Mouse (Mus musculus) liver (tissue): ENCODE data around the gene Kif26b.
A peak's percentile ranks its signal among the peaks of the same experiment; 100 is the strongest.

Source experiments
- DNase-seq: peaks from one replicate; pipeline ENCODE4 v3.0.0-alpha.2; 2020; ENCODE audit warnings: mixed read lengths

The Kif26b gene

DNA sequence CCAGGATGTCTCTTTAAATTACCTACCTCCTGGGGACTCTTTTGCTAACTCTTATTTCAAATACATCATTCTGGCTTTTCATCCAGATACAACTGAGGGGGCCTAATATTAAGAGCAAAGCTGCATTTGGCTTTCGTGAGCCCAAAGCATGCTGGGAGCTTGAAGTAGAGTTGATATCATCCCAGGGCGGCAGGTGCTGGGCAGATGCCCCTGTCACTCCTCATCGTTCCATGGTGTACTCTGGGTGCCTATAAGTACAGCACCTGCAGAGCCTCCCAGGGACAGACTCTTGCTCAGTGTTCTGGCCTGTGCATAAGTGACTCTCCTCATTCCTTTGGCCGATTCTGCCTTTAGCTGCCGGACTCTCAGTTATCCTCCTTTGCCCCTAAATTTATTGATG lies 13.5 kb downstream of the Kif26b start:
- no peak for DNase-seq

DNA sequence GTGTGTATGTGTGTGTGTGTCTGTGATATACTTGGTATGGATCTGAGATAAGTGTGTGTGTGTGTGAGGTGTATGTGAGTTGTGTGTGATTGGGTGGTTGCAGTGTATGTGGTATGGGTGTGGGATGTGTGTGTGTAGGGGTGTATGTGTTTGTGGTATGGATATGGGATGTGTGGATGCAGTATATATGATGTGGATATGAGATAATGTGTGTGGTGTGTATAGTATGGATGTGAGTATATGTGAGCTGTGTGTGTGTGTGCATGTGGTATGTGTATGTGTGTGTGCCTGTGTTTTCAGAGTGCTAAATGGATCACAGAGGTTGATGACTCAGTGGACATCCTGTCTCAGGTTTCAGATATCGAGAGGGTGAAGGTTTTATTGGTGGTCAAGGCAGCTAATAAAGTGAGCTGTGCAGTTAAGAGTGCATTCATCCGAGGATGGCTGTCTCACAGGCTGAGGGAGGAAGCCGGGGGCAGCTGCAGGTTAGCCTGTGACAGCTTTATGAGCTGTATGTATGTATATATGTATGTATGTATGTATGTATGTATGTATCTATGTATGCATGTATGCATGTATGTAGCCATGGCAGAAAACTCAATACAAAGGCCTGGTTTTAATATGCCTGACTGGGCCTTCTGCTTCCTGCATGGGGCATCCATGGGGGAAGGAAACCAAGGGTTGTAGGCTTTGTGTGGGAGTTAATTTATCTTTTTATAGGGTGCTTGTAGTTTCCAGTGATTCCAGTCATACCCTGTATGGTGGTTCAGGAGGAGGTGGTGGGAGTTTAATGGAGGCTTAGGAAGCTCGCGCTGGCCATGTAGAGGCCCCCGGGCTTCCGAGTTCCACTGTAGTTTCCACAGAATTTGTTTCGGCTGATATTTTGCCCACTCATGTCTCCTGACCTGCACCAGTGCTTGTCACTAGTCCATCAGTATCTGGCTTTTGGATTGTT lies 14.3 kb downstream of the Kif26b start:
- DNase-seq = no peak

DNA sequence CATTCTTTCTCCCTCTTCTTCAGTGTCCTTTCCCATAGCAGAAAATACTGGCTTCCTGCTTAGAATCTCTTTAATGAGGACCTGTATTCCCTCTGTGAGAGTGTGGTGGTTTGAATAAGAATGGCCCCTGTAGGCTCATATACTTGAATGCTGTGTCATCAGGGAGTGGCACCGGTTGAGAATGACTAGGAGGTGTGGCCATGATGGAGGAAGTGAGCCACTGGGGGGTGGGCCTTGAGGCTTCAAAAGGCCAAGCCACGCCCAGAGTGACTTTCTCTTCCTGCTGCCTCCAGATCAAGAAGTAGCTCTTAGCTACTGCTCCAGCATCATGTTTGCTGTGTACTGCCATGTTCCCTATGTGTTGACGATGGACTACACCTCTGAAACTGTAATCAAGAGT lies 15.7 kb downstream of the Kif26b start:
- DNase-seq = peak; percentile 6

DNA sequence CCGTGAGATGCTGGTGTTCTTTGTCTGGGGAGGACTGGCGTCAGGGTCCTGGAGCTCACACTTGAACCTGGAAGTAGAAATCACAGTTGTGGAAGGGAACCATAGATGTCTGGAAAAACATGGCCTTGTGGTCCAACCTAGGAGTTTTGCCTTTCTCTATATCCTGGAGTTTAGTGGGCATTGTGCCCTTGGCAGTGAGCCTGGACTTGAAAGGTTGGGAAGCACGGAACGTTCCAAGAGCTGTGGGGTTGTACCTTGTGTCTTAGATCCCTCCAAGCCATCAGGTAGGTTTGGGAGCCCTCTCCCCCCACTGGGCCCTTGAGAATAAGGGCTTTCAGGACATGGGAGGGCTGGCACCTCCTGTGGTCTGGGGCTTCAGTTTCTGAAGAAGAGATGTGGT lies 20.7 kb downstream of the Kif26b start:
- no peak for DNase-seq

DNA sequence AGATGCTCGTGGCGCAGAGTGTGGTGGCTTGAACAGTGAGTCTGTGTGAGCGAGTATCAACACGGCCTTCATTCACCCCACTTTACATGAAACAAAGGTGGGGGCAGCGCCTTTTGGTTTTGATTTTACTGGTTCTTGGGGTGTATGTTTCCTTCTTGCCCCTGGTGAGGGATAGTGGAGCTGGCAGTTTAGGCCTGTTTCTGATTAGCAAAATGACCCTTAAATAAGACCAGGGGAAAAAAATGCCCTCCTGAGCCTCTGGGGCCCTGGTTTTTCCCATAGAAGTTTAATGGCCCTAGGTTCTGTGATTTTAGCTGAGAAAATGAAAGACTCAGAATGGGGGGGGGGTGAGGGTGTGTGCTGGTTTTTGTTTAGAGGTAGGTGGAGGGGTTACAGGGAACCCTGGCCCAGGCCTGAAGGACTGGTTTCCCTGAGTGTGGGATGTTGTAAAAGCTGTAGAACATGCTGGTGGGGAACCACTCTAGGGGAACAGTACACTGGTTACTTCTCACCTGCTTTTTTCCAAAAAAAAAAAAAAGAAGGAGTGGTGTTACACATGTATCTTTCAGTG lies 21.6 kb downstream of the Kif26b start:
- no peak for DNase-seq

DNA sequence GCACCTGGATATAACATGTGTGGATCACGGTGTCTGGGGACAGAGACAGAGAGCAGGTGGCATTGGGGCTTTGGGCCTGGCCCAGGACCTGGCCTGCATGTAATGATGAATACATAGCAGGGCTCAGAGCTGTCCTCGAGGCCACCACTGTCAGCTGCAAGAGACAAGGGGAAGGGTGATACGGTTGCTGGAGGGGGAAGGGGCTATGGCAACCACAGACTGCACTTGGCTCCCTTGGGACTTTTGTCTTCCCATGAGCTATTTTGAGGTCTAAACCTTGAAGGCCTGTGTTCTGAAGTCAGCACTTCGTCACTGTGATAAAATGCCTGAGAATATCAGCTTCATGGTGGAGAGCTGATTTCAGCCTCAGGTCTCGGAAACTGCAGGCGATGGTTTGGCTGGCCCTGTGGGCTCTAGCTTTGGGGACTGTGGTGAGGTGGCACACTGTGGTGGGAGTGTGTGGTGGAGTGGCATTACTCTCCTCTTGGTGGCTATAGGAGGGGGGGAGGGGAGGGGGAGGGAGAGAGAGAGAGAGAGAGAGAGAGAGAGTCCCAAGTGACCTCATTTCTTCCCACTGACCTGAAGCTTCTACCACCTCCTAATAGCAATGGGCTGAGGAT lies 23.5 kb downstream of the Kif26b start:
- DNase-seq = no peak

DNA sequence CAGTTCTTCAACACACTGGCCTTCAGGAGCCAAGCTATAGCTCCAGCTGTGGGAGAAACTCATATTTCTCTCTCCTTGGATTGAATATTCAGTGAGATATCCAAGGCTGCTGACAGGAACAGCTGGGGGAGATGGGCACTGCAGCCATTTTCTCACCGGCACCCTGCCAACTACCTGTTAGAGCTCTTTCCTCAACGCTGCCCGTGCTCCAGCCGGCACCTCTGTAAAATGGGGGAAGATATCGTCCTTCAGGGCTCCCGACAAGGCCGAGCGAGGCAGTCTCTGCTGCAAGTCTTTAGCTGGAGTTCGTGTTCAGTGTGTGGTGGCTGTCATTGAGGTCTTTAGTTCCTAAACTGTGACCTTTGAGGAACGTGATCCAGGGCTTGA lies 24.0 kb downstream of the Kif26b start:
- DNase-seq = no peak

DNA sequence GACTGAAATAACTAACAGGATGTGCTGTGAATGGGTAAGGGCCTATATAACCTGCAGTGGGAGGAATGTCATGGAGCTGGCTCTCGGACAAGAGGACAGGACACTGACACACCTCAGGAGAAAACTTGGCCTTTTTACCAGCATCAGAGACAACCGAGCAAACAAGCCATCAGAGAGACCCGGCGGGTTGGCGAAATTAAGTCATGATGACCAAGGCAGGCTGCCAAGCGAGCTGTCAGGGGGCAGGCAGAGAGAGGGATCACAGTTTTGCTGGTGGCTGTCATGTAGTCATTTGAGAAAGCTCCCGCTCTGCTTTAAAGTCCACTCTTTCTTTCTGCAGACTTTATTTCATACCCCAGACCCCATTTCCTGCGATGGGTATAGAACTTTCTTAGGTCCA lies 27.3 kb downstream of the Kif26b start:
- DNase-seq = no peak

DNA sequence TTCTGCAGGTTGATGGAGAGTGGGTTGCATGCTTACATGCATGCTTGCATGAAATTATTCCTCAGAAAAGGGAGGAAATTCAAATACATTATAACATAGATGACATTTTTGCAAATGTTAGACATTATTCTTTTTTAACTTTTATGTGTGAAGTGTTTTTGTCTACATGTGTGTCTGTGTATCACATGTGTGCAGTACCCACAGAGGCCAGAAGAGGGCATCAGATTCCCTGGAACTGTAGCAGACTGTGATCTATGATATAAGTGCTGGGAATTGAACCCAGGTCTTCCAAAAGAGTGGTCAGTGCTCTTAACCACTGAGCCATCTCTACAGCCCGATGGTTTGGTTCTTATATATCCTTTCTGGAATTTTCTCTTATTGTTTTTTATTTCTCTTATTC lies 31.1 kb downstream of the Kif26b start:
- no peak for DNase-seq

DNA sequence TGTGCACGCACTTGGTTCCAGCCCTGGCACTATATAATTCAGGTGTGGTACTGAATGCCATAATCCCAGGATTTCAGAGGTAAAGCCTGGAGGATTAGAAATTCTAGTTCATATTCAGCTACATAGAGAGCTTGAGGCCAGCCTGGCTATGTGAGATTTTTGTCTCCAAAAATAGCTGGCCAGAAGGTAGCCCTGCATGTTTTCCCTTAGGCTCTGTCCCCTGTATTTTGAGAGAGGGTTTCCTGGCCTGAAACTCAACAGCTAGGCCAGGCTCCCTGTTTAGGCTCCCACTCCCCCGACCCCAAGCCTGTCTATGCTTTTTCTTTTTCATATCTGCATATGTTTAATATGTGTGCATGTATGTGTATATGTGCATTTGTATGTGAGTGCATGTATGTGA lies 34.9 kb downstream of the Kif26b start:
- no peak for DNase-seq

DNA sequence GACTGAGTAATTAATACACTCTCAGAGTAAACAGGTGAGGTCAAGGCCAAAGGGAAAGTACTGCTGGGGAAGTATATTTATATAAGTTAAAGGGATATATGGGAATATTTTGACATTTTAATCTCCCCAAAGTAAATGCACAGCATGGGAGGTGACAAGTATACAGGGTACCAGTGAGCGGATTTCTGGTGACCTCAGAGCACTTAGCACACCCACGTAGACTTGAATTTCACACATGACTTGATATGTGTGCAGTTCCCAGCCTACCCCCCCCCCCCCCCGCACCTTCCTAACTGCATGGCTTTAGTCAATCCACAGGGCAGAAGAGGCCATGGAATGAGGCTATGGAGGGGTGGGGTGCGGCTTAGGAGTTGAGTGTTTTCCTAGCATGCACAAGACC lies 35.9 kb downstream of the Kif26b start:
- no peak for DNase-seq

DNA sequence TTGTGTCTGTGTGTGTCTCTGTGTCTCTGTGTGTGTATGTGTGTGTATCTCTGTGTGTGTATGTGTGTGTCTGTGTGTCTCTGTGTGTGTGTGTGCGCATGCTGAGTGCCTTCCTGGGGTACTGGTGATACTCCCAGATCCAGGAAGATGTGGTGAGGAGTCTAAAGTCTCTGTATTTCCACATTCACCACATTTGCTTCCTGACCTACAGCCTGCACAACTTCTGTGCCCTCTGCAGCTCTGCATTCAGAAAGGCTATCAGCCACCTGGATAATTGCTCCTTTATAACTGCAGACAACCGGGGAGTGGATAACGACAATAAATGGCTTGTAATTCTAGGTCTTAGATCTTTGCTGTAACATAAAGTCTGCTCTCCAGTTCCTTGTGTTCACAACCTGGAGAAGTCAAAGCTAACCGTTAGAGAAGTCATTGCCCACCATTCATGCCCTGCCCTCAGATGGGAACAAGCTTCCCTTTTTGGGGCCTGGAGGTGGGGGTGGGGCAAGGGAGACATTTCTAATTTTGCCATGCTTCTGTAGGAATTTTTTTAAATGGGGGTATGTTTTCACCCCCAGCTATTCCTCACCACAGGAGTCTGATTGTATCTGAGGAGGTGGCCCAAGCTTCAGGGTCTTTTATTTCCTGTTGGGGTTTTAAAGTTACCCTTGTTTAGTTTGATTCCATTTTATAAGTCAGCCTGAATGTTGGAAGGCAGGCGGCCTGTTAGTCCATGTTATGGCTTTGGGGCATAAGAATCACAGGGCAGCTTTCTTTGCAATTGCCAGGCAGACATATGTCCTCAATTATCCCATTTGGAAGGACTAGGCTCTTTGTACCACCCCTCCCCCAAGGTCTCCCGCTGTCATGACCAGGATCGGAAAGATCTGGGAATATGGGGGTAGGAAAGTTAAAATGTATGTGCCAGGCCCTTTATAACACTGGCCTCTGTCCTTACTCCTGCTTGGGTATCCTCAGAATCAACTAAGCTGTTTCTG lies 39.9 kb downstream of the Kif26b start:
- no peak for DNase-seq

DNA sequence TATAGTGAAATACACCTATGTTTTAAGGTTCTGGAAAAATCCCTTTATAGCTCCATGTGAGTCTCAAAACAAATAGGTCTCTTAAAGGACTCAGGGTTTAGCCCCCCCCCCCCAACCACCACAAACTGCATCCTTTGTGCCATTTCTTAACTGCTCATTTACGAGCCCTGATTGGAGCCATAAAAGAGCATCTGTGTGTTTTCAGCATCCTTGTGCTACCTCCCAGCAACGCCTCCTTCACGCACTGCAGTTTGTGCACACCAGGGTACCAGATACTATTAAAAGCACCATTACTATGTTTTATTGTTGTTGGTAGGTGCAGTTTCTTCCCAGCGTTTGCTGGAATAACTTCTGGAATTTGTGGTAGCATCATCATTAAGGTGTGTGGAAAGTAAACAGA lies 42.1 kb downstream of the Kif26b start:
- DNase-seq = no peak

DNA sequence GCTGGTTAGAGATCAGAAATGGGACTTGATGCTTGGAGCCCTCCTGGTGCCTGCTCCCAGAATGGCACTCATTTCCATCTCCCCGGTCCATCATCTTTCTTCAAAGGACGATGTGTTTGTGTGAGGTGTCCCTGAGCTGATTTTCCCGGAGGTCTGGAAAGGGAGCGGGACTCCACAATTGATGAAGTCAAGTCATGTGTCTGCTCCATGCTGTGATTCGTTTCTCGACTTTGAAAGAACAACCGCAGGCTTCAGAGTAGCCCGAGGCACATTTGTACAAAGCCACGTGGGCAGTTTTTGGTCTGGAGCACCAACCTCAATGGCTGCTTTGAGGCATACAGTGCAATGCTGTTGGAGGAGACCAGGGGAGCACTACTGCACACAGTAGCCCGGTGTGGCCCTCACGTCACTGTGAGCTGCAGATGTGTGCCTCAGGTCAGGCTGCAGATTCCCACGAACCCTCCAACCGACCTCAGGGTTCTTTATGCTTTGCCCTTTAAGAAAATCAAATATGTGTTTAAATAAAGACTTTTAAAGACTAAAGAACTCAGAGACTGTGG lies 43.0 kb downstream of the Kif26b start:
- DNase-seq = no peak

DNA sequence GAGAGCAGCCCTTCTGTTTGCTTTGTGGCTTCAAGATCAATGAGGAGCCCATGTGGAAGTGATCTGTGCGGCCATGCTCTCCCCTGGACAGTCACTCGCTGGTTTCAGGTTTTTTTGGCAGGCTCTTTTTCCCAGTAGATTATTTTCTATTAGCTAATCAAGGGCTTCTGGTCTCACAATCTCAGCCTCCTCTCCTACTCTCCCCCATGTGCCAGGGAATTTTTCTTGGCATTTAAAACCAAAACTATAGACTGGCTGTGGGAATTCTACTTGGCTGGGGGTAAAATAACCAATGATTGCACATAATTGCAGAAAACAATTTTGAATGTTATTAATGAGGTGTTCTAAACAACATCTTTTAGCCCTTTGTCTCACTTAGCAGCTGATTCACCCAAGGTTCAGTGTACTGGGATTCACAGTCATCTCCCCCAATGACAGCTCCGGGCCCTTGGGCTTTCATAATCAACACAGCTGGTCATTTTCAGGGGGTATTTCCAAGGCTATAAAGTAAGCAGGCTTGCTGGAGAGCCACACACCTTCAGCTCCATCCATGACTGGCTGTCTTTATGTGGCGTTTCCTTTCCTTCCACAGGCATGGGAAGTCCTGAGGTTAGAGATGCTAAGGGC lies 44.6 kb downstream of the Kif26b start:
- DNase-seq = no peak

DNA sequence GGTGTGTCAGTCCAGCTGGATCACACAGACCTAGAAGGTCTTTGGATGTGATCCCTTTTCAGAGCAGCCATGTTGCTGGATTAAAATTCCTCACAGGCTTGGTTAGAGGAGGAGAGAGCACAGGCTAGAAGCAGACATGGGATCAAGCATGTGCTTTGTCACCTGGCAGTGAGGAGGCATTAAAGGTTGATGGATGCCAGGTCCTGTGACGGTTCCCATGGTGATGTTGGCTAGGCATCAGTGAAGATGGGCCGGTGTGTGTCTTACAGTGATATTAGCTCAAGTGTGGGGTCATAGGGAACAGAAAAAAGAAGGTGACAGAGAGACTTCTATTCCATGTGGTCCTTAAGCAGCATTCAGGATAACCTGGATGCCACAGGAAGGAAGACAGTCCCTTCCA lies 46.8 kb downstream of the Kif26b start:
- DNase-seq = no peak

DNA sequence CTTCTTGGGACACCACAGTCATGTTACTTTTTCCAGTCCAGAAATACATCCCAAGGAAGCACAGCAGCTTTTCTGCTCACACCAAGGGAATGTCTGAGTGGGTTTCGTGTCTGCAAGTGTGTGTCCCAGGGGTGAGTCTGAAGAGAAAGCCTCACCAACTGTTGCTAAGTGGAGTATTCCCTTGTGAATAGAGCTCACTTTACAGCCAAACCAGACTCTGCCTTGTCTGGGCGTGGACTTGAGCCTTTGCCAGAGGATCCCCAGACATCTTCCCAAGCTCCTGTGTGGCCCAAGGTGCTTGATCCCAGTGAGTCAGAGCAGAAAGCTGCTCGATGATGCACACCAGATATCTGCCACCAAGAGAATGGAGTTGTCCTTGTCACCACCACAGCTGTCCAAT lies 48.0 kb downstream of the Kif26b start:
- DNase-seq = no peak

DNA sequence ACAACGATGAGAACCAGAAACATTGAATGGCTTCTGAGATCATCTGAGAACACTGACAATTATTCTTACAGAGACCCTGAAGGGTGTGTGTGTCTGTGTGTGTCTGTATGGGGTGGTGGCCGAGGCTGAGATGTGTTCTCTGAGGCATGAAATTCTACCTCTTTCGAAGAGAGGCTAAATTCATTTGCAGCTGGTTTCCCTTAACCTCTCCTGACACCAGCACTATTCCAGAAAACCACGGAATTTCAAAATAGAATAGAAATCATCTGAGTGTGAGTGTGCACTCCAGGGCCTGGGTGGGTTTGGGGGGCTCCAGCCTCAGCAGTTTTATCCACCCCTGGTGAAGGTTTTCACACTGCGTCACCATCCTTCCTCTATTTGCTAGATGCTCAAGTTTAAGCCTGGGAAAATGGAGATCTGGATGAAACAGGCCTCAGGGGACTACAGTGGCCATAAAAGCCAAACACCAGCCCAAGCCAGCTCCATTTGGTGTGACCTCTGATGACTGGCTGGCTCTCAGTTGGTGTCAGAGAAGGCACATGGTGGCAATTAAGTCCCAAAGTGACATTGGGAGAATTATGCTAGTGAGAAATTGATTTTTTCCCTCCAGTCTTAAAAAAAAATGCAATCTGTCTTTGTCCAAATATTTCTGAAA lies 56.6 kb downstream of the Kif26b start:
- DNase-seq = no peak

DNA sequence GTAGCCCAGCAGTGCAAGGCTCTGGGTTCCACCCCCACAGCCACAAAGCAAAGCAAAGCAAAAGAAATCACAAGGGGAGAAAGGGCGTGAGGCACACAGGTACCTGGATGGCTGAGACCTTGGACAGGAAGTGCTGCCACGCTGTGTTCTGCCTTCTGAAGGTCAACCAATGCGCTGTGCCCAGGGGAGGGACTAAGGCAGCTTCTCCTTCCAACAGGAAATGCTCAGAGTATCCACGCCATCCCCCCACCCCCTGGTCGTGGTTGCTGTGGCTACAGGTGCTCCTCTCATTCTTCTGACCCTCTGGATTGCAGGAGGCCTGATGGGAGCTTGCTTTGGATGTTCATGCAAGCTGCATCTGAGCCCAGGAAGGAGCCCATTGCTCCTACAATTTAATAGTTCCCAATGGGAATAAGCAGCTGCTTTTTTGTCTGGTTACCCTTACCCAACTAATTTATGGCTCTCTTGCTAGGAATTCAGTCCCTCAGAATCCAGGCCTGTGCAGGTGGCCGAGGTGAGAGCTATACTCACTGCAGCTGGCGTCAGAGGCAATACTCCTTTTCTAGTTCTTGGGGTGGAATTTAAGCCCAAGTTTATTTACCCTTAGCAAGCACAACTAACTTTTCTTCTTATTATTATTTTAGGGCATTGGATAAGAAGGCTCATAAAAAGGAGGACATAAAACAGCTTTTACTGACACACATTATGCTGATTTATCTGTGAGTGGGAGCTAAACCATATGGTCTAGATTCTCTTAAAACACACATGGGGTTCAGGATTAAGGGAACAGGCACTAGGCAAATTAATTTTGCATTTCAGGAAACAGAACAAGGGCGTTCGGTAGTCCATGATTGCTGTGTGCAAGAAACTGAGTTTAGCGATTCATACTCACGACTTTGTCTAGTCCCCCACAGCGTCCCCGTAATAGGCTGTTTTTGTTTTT lies 61.6 kb downstream of the Kif26b start:
- DNase-seq = no peak

DNA sequence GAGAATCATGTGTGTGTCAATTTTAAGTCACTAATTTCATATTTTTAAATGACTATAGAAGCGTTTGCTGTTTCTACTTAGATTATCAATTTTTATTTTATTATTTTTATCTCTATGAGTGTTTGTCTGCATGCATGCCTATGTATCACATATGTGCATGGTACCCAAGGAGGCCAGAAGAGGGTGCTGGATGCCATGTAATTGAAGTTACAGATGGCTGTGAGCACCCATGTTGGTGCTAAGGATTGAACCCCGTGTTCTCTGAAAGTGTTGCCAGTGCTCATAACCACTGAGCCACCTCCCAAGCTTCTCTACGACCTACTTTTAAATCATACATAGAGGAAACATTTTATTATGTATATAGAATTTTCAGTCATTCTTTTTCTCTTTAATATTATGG lies 68.2 kb downstream of the Kif26b start:
- no peak for DNase-seq
